Mouse (Mus musculus) forebrain, embryonic 10.5 days (tissue): ENCODE data around the gene Dync1h1. TPM values are rescaled to one million over a fixed set of nuclear protein-coding genes. Genes with fewer than 3 reads are reported as not detected.

Source experiments
- DNase-seq: peaks from one replicate; pipeline ENCODE4 v3.0.0-alpha.2; 2017; ENCODE audit warnings: low spot score; ENCODE audit errors: extremely low spot score
- H3K27ac ChIP-seq: fragments of 300-500 bp; sonication (generic); 2 replicates; pipeline ENCODE4 v1.5.1; 2016; ENCODE audit warnings: mild to moderate bottlenecking
- H3K27me3 ChIP-seq: fragments of 300-500 bp; sonication (generic); 2 replicates; pipeline ENCODE4 v1.6.1; 2016; ENCODE audit warnings: mild to moderate bottlenecking; ENCODE audit not compliant: poor library complexity, severe bottlenecking
- H3K36me3 ChIP-seq: fragments of 300-500 bp; sonication (generic); replicated peaks from 2 replicates; pipeline ENCODE4 v1.6.1; 2016; ENCODE audit warnings: mild to moderate bottlenecking, moderate library complexity
- H3K4me1 ChIP-seq: fragments of 300-500 bp; sonication (generic); 2 replicates; pipeline ENCODE4 v1.6.1; 2016
- H3K4me3 ChIP-seq: fragments of 300-500 bp; sonication (generic); 2 replicates; pipeline ENCODE4 v1.5.1; 2016; ENCODE audit warnings: mild to moderate bottlenecking, moderate library complexity
- H3K9me3 ChIP-seq: fragments of 300-500 bp; sonication (generic); 2 replicates; pipeline ENCODE4 v1.6.1; 2016; ENCODE audit warnings: mild to moderate bottlenecking, moderate library complexity
- WGBS: fragments of 180-500 bp; shearing (Covaris S2); methylation state at CpG from one replicate; pipeline ENCODE4 v1.1.7; 2016; 5-methylcytosine and 5-hydroxymethylcytosine counted together
- polyA plus RNA-seq: library from polyadenylated mRNA; unstranded; fragments of >200 nt; fragmentation: Nextera tagmentation; extraction: Ambion mirVana; gene quantifications from 2 replicates; pipeline ENCODE4 v1.2.1, GENCODE M21; 2016

Dync1h1 gene
- polyA plus RNA-seq: 62.0 and 75.6 TPM in 2 replicates

DNA sequence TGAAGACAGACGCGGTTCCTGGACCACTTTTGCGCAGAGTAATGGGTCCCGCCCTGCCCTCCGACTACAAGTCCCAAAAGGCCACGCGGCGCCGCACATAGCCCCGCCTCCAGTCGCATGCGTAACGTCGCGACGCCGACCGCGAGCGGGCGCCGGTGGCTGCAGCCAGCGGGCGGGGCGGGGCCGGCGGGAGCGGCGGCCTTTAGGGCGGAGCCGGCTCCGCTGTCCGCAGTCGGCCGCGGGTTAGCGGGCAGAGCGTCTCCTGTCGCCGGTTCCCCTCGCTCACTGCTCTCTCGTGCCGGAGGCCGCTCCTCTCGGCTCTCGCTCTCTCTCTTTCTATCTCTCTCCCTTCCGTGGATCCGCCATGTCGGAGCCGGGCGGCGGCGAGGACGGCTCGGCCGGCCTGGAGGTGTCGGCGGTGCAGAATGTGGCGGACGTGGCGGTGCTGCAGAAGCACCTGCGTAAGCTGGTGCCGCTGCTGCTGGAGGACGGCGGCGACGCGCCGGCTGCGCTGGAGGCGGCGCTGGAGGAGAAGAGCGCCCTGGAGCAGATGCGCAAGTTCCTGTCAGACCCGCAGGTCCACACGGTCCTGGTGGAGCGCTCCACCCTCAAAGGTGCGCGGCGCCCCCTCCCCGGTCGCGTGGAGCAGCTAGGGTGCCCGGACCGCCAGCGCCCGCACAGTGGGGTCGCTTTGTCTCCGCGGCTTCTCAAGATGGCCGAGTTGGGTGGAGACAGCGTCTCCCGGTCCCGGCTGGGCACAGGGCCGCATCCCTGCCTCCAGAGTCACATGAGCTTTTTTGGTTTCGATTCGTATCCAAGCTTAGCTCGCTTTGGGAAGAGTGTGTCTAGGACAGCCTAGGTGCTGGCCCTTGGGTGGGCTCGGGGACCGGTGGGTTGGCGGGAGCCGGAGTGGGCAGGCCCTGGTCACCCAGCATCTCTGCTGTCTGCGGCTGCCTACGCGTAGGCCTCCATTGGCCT is at the start of gene Dync1h1:
Dync1h1 (plus strand) TSS at position 212 of the 978 bp plus-strand sequence.
- peak; percentile 88 for DNase-seq
- H3K4me1 ChIP-seq: peaks cover 37% of the 10 kb centered on the region
- H3K27ac ChIP-seq: peak within 1 kb of the TSS; percentile 95
- no peaks in the 10 kb centered on the region for H3K9me3 ChIP-seq
- H3K27me3 ChIP-seq: peaks cover 15% of the 10 kb centered on the region
- H3K4me3 ChIP-seq: peak within 1 kb of the TSS; percentile 99
- H3K36me3 ChIP-seq: peaks cover 17% of the 10 kb centered on the region
- WGBS: under 1% methylated on average over 105 of the region's 105 CpGs

DNA sequence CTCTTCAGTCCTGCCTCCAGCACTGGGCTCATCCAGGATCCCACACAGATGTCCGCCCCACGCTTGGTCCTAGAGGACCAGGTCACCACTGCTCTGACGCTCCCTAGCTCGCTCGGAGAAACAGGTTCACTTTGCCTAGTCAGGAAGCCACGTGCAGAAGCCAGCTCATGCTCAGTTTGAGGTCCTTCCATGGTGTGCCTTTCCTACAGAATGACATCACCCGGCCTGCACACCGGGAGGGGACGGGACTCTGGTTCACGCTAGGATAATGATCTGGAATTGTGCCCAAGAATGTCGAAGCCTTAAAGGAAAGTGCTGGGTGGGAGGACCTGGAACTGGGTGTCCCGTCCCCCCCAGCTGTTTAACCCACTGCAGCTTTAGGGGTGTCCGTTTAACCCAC is 49.1 kb upstream of the Dync1h1 start:
- no peak overlapping the region for H3K27ac ChIP-seq
- H3K27me3 ChIP-seq: no peaks in the 10 kb centered on the region
- H3K4me1 ChIP-seq: no peaks in the 10 kb centered on the region
- peaks cover 93% of the 10 kb centered on the region for H3K36me3 ChIP-seq
- no peaks in the 10 kb centered on the region for H3K9me3 ChIP-seq
- no peak overlapping the region for H3K4me3 ChIP-seq
- 93% methylated on average over 13 of the region's 13 CpGs for WGBS
- DNase-seq: no peak

DNA sequence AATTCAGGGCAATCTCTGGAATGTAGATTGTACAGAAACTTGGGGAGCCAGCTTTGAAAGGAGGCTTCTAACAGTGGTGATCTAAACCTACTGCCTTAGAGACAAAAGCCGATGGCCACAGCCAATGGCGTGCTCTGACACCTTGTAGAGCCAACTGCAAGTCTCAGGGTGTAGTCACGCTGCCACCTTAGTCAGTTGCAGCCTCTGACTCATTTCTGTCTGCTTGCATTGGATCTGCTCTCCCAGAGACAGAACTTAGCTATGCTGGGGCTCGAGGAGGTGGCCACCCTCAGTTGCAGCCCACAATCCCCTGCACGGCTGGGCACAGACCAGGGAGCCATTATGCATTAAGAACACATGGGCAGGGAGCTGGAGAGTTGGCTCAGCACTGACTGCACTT is 47.9 kb upstream of the Dync1h1 start:
- 93% methylated on average over 5 of the region's 5 CpGs for WGBS
- H3K27ac ChIP-seq: no peak overlapping the region
- H3K36me3 ChIP-seq: peaks cover 96% of the 10 kb centered on the region

DNA sequence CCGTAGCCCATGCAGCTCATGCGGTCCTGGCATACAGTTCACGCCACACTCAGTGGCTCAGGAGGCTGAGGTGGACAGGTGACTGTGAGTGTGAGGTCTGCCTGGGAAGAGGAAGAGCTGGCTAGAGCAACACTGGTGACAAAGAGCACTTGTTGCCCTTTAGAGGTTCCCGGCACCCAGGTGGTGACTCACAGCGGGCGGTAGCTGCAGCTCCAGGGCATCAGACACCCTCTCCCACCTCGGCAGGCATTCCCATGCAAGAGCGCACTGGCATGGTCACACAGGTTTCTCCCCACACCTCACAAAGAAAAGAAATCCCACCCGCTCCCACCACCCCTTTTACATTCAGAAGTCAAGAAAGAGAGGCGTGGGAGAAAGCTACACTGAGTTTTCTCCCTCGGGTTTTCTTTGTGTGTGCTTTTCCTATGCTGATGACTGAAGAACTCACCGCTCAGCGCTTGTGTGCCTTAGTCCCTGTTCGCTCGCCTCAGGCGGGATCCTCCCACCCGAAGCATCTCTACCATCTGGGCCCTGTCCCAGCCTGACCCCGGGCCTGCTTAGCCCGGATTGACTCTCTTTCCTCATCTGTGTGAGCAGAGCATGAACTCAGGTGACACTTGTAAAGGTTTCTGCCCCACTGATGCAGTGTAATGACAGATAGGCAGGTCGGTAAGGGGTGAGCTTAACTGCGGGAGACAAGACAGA is 45.6 kb upstream of the Dync1h1 start:
- H3K9me3 ChIP-seq: no peaks in the 10 kb centered on the region
- no peak overlapping the region for H3K4me3 ChIP-seq
- H3K36me3 ChIP-seq: peaks cover 97% of the 10 kb centered on the region
- no peak for DNase-seq
- WGBS: 91% methylated on average over 21 of the region's 21 CpGs
- no peak overlapping the region for H3K27ac ChIP-seq
- no peaks in the 10 kb centered on the region for H3K4me1 ChIP-seq
- no peaks in the 10 kb centered on the region for H3K27me3 ChIP-seq

More for the DNA sequence above, 47.9 kb upstream of the Dync1h1 start:
- Histone ChIP-seq H3K4me1 (no peaks in the 10 kb centered on the region), H3K27me3 (no peaks in the 10 kb centered on the region), H3K4me3 (no peak overlapping the region), H3K9me3 (no peaks in the 10 kb centered on the region)
- no peak for DNase-seq

- 69% methylated on average over 18 of the region's 18 CpGs for WGBS
- no peaks in the 10 kb centered on the region for H3K4me1 ChIP-seq
- no peak for DNase-seq
- no peaks in the 10 kb centered on the region for H3K27me3 ChIP-seq
- H3K9me3 ChIP-seq: no peaks in the 10 kb centered on the region
- H3K36me3 ChIP-seq: peaks cover 98% of the 10 kb centered on the region
- no peak overlapping the region for H3K27ac ChIP-seq
- H3K4me3 ChIP-seq: no peak overlapping the region
Observed at GRCm38 (mm10) chr12:110556861-110557628, 44.2 kb upstream of the Dync1h1 start.

- Histone ChIP-seq H3K4me1 (no peaks in the 10 kb centered on the region), H3K4me3 (no peak overlapping the region), H3K27ac (no peak overlapping the region), H3K9me3 (no peaks in the 10 kb centered on the region), H3K36me3 (peaks cover 97% of the 10 kb centered on the region), H3K27me3 (no peaks in the 10 kb centered on the region)
- no peak for DNase-seq
- 97% methylated on average over 7 of the region's 7 CpGs for WGBS
Observed at GRCm38 (mm10) chr12:110558175-110558574, 43.1 kb upstream of the Dync1h1 start.

GRCm38 (mm10) chr12:110563383-110563782 is 37.9 kb upstream of the Dync1h1 start:
- 80% methylated on average over 11 of the region's 11 CpGs for WGBS
- Histone ChIP-seq H3K9me3 (no peaks in the 10 kb centered on the region), H3K27ac (no peak overlapping the region), H3K27me3 (no peaks in the 10 kb centered on the region), H3K4me1 (no peaks in the 10 kb centered on the region), H3K36me3 (peaks cover 95% of the 10 kb centered on the region), H3K4me3 (no peak overlapping the region)
- DNase-seq: no peak

GRCm38 (mm10) chr12:110564848-110565247 is 36.4 kb upstream of the Dync1h1 start:
- Histone ChIP-seq H3K27me3 (no peaks in the 10 kb centered on the region), H3K4me3 (no peak overlapping the region), H3K27ac (no peak overlapping the region), H3K4me1 (no peaks in the 10 kb centered on the region), H3K9me3 (no peaks in the 10 kb centered on the region), H3K36me3 (peaks cover 94% of the 10 kb centered on the region)
- DNase-seq: no peak
- 94% methylated on average over 11 of the region's 11 CpGs for WGBS

DNA sequence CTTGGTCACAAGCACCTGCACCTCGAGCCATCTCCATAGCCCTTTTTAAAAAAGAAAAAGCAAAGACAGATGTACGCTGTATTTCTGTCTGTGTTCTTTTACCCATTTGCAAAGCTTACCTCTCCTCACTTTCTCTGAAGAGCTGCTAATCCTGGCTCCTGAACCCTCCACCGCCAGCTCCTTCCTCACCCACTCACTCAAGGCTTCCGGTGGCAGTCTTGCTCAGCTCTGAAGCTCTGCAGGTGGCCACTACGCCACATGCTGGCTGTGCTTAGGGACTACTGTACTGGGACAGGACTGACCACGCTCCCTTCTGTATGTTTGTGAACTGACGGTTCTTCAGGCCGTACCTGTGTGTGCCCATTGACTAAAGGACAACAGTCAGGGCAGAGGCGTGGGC is 34.9 kb upstream of the Dync1h1 start:
- no peaks in the 10 kb centered on the region for H3K4me1 ChIP-seq
- H3K36me3 ChIP-seq: peaks cover 95% of the 10 kb centered on the region
- 94% methylated on average over 9 of the region's 9 CpGs for WGBS

DNA sequence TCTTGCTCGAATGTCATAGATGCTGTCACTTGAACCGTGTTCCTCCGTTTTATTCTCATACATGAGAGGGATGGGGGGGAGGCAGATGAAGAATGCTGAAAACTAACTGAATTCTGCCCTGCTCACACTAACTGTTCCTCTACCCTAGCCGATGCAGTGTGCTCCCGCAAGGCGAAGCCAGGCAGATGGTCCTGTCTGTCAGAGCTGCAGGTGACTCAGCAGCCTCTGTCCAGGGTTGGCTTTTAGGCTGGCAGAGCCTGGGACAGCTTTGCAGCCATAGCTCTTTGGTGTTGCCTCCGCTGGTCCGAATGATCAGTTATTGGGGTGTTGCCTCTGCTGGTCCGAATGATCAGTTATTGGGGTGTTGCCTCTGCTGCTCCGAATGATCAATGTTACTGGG is 30.2 kb upstream of the Dync1h1 start:
- no peak overlapping the region for H3K27ac ChIP-seq
- H3K27me3 ChIP-seq: no peaks in the 10 kb centered on the region
- WGBS: 96% methylated on average over 10 of the region's 10 CpGs
- H3K4me3 ChIP-seq: no peak overlapping the region
- no peaks in the 10 kb centered on the region for H3K9me3 ChIP-seq
- no peak for DNase-seq
- H3K4me1 ChIP-seq: no peaks in the 10 kb centered on the region
- peaks cover 75% of the 10 kb centered on the region for H3K36me3 ChIP-seq

More for the DNA sequence above, 34.9 kb upstream of the Dync1h1 start:
- Histone ChIP-seq H3K27ac (no peak overlapping the region), H3K27me3 (no peaks in the 10 kb centered on the region), H3K9me3 (no peaks in the 10 kb centered on the region), H3K4me3 (no peak overlapping the region)
- no peak for DNase-seq

DNA sequence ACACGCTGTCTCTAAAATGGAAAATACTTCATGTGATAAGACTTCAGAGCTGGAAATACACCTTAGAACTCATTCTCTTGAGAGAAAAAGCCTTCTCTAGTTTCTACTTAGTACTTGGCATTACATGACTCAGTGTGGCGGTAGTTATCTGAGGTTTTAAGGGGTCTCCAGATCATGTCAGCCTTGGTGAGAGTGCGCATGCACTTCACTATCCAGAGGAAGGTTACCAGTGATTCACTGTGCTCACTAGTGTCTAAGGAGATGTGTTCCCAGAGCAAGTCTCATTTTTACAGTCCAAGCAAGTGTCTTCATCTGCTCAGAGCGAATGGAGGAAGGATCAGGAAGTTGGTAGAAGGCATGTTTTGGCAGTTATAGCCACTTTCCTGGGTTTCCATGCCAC is 28.9 kb upstream of the Dync1h1 start:
- WGBS: 96% methylated on average over 4 of the region's 4 CpGs
- DNase-seq: no peak

GRCm38 (mm10) chr12:110573635-110574034 is 27.6 kb upstream of the Dync1h1 start:
- H3K27me3 ChIP-seq: no peaks in the 10 kb centered on the region
- DNase-seq: no peak
- H3K27ac ChIP-seq: no peak overlapping the region
- WGBS: 89% methylated on average over 8 of the region's 8 CpGs
- H3K4me1 ChIP-seq: no peaks in the 10 kb centered on the region
- H3K9me3 ChIP-seq: no peaks in the 10 kb centered on the region
- peaks cover 49% of the 10 kb centered on the region for H3K36me3 ChIP-seq
- no peak overlapping the region for H3K4me3 ChIP-seq

More for the DNA sequence above, 28.9 kb upstream of the Dync1h1 start:
- Histone ChIP-seq H3K9me3 (no peaks in the 10 kb centered on the region), H3K27ac (no peak overlapping the region), H3K36me3 (peaks cover 62% of the 10 kb centered on the region), H3K4me1 (no peaks in the 10 kb centered on the region), H3K27me3 (no peaks in the 10 kb centered on the region), H3K4me3 (no peak overlapping the region)
